Comparison of ENCODE assay signal across 9 mouse cellular contexts in genomic region chr14:75330621-75331020, GRCm38 (mm10). TPM values are rescaled to one million over a fixed set of nuclear protein-coding genes. Genes with fewer than 3 reads are reported as not detected.
DNase-seq lines count a peak whose midpoint lies in the region; ATAC-seq and TF ChIP-seq lines count a peak whose summit lies in the region.
"Had no signal": no experiment of that assay in that cellular context is flagged by ENCODE, and none has a peak within 500 bp of the region (broad histone marks: within the 10 kb centered on the region; RNA-seq: fewer than 3 reads in every experiment).

No protein-coding gene starts in this region.

- peaks cover 22% of the 10 kb centered on the region for H3K36me3 ChIP-seq in liver, embryonic 14.5 days (replicated peaks; ENCODE audit: control insufficient read depth, insufficient read depth, low read depth)
- peaks cover 55% of the 10 kb centered on the region for H3K36me3 ChIP-seq in midbrain, embryonic 14.5 days (ENCODE audit: control insufficient read depth, insufficient read depth, low read length)

- no peaks in the 10 kb centered on the region for H3K27me3 ChIP-seq in liver, embryonic 14.5 days (ENCODE audit: control insufficient read depth, insufficient read depth, low read length)
- no peaks in the 10 kb centered on the region for H3K27me3 ChIP-seq in midbrain, embryonic 14.5 days (ENCODE audit: control insufficient read depth, insufficient read depth, low read length)

- DNase-seq in adrenal gland, postnatal 10 days = peak; percentile 28
- no peak for DNase-seq in adrenal gland, adult 2 months
- DNase-seq in liver, embryonic 14.5 days (ENCODE audit: low read depth in 3 of 3, low spot score in 3 of 3) = no peak
- no peak for DNase-seq in liver
- DNase-seq in brain, adult 2 months (ENCODE audit: low read depth, low spot score) = peak; percentile 14
- DNase-seq in midbrain, embryonic 14.5 days = peak; percentile 47
- DNase-seq in urinary bladder, postnatal 14 days (ENCODE audit: low spot score) = no peak
- DNase-seq in heart, adult 8-10 months (ENCODE audit: low spot score) = no peak

- H3K4me1 ChIP-seq in liver, embryonic 14.5 days (replicated peaks; ENCODE audit: control insufficient read depth in 2 of 2, insufficient read depth in 2 of 2, low read length in 1 of 2) = no peaks in the 10 kb centered on the region
- H3K4me1 ChIP-seq in midbrain, embryonic 14.5 days (ENCODE audit: control insufficient read depth, insufficient read depth, low read length) = no peaks in the 10 kb centered on the region

- H3K9ac ChIP-seq in liver, embryonic 14.5 days (replicated peaks) = no peak overlapping the region
- H3K9ac ChIP-seq in midbrain, embryonic 14.5 days (replicated peaks; ENCODE audit: low read length) = no peak overlapping the region

- no peak for ATAC-seq in liver, embryonic 14.5 days (ENCODE audit: insufficient read depth)
- no peak for ATAC-seq in midbrain, embryonic 14.5 days (ENCODE audit: low FRiP score, low TSS enrichment)

- no peak overlapping the region for H3K27ac ChIP-seq in liver, embryonic 14.5 days
- H3K27ac ChIP-seq in midbrain, embryonic 14.5 days (replicated peaks; ENCODE audit: low read depth, low read length) = no peak overlapping the region

- H3K4me2 ChIP-seq in liver, embryonic 14.5 days (ENCODE audit: low read depth) = no peak overlapping the region
- no peak overlapping the region for H3K4me2 ChIP-seq in midbrain, embryonic 14.5 days (ENCODE audit: low read length)

- peak; percentile 77 for TF ChIP-seq CTCF in liver, embryonic 14.5 days (IDR thresholded peaks at IDR 0.05; ENCODE audit: low read depth)

- WGBS in liver, embryonic 14.5 days (ENCODE audit: insufficient replicate concordance) = 73% methylated on average over 6 of the region's 6 CpGs
- WGBS in midbrain, embryonic 14.5 days = 81% methylated on average over 6 of the region's 6 CpGs

- TF ChIP-seq EP300 in liver, embryonic 14.5 days (IDR thresholded peaks at IDR 0.05; ENCODE audit: low read depth) = no peak

- H3K9me3 ChIP-seq in liver, embryonic 14.5 days (ENCODE audit: control insufficient read depth, low read length) = no peaks in the 10 kb centered on the region
- H3K9me3 ChIP-seq in midbrain, embryonic 14.5 days (ENCODE audit: control insufficient read depth, low read length) = no peaks in the 10 kb centered on the region

- no peak overlapping the region for H3K4me3 ChIP-seq in liver, embryonic 14.5 days (ENCODE audit: insufficient read depth in 1 of 2, low read depth in 2 of 2, low read length in 2 of 2)
- H3K4me3 ChIP-seq in midbrain, embryonic 14.5 days (replicated peaks; ENCODE audit: low read depth, low read length) = no peak overlapping the region
- H3K4me3 ChIP-seq: erythroblast, embryonic 14.5 days had no signal

RNA-seq across cellular contexts. Expression of gene Zc3h13, which starts 46.4 kb away (rescaled TPM):
- total RNA-seq in adrenal gland, postnatal 10 days (2021) = 10 to 100 TPM; 24.8 to 29.4 TPM
- total RNA-seq in adrenal gland, adult 2 months (2021) = 10 to 100 TPM; 27.5 to 32.2 TPM
- 8.0 and 10.5 TPM in 2 replicates for polyA plus RNA-seq in adrenal gland, adult 2 months (2012; rRNA removed)
- polyA plus RNA-seq in liver, embryonic 14.5 days (2012; rRNA removed) = 5.2 and 8.1 TPM in 2 replicates
- 9.2 and 11.3 TPM in 2 replicates for polyA plus RNA-seq in liver, embryonic 14.5 days (2014; fragmentation: Nextera tagmentation; extraction: Ambion mirVana)
- polyA plus RNA-seq in midbrain, embryonic 14.5 days (2014; fragmentation: Nextera tagmentation; extraction: Ambion mirVana) = 34.5 and 40.1 TPM in 2 replicates
- 10 to 100 TPM; 21.7 to 30.7 (median 25.6) TPM for total RNA-seq in heart, adult 8-10 months (2022)

Comparison
In these comparisons a context has a peak if more than half of its experiments do, and no peak if none do; other contexts are left out.
1. DNase-seq: peak in adrenal gland, postnatal 10 days (single experiment), brain, adult 2 months (single experiment) and midbrain, embryonic 14.5 days (single experiment); none in adrenal gland, adult 2 months (single experiment), liver, embryonic 14.5 days (0 of 3), liver (single experiment), urinary bladder, postnatal 14 days (single experiment) and heart, adult 8-10 months (single experiment).